Mouse (Mus musculus) stomach, adult 2 months (tissue): Measurements from ENCODE around the gene Defb21. TPM values are rescaled to one million over a fixed set of nuclear protein-coding genes. Genes with fewer than 3 reads are reported as not detected.

ENCODE experiments used
- polyA plus RNA-seq: library from polyadenylated mRNA; depleted of rRNA; stranded (reverse); fragments of >200 nt; gene quantifications from 2 replicates; pipeline ENCODE4 v1.2.3, GENCODE M21; 2012; rRNA removed

Gene Defb21
- not detected in 2 replicates for polyA plus RNA-seq

GRCm38 (mm10) chr2:152572114-152572794, at the start of gene Defb21:
Gene Defb21 (plus strand): TSS chr2:152572744.

GRCm38 (mm10) chr2:152539944-152540710, 32.4 kb upstream of the Defb21 start, which contains the start of gene Defb29:
Gene Defb29 (minus strand): TSS chr2:152540098.

GRCm38 (mm10) chr2:152569038-152569437, 3.5 kb upstream of the Defb21 start, which contains the start of gene Gm17416:
Gene Gm17416 (plus strand): TSS chr2:152569338.

GRCm38 (mm10) chr2:152580107-152580506, 7.6 kb downstream of the Defb21 start, which contains the start of gene Defb19:
Gene Defb19 (minus strand): TSS chr2:152580312.

GRCm38 (mm10) chr2:152599299-152599698, 26.8 kb downstream of the Defb21 start, which contains the start of gene Defb45:
Gene Defb45 (minus strand): TSS chr2:152599399.

GRCm38 (mm10) chr2:152604057-152604456, 31.5 kb downstream of the Defb21 start, which contains the start of gene Defb36:
Gene Defb36 (plus strand): TSS chr2:152604327.

GRCm38 (mm10) chr2:152622953-152623352, 50.4 kb downstream of the Defb21 start, which contains the start of gene Defb25:
Gene Defb25 (minus strand): TSS chr2:152623053.

Other genes starting within 250 kb of the Defb21 start
- gene Rbck1, start 240.1 kb upstream of the Defb21 start, polyA plus RNA-seq = 89.9 and 100 TPM in 2 replicates
- gene Trib3, start 228.7 kb upstream of the Defb21 start, polyA plus RNA-seq = 1.5 and 3.1 TPM in 2 replicates
- gene Nrsn2, start 196.1 kb upstream of the Defb21 start, polyA plus RNA-seq = 0.22 and 0.56 TPM in 2 replicates
- gene Sox12, start 174.7 kb upstream of the Defb21 start, polyA plus RNA-seq = 3.7 and 4.3 TPM in 2 replicates
- 1.3 and 1.4 TPM in 2 replicates for gene Zcchc3, start 157.7 kb upstream of the Defb21 start, polyA plus RNA-seq
- gene 6820408C15Rik, start 157.2 kb upstream of the Defb21 start, polyA plus RNA-seq = 0.26 TPM in 1 of 2 replicates, not detected in the other
- gene Defb23, start 108.1 kb upstream of the Defb21 start, polyA plus RNA-seq = 0.23 TPM in 1 of 2 replicates, not detected in the other
- gene Defb20, start 95.7 kb upstream of the Defb21 start, polyA plus RNA-seq = 1.2 TPM in 1 of 2 replicates, not detected in the other
- gene Defb22, start 82.6 kb upstream of the Defb21 start, polyA plus RNA-seq = 0.31 TPM in 1 of 2 replicates, not detected in the other
- gene Defb26, start 61.1 kb upstream of the Defb21 start, polyA plus RNA-seq = not detected in 2 replicates
- 0.39 TPM in 1 of 2 replicates, not detected in the other for gene Defb28, start 54.5 kb upstream of the Defb21 start, polyA plus RNA-seq
- gene Defb29, start 32.6 kb upstream of the Defb21 start, polyA plus RNA-seq = not detected in 2 replicates
- gene Gm17416, start 3.4 kb upstream of the Defb21 start, polyA plus RNA-seq = not detected in 2 replicates
- gene Defb19, start 7.6 kb downstream of the Defb21 start, polyA plus RNA-seq = not detected in 2 replicates
- not detected in 2 replicates for gene Defb45, start 26.7 kb downstream of the Defb21 start, polyA plus RNA-seq
- gene Defb36, start 31.6 kb downstream of the Defb21 start, polyA plus RNA-seq = not detected in 2 replicates
- 3.2 TPM in 1 of 2 replicates, not detected in the other for gene Defb25, start 50.3 kb downstream of the Defb21 start, polyA plus RNA-seq
- 6.7 and 10.2 TPM in 2 replicates for gene Rem1, start 54.2 kb downstream of the Defb21 start, polyA plus RNA-seq
- 70.4 and 121 TPM in 2 replicates for gene H13, start 96.7 kb downstream of the Defb21 start, polyA plus RNA-seq
- gene Mcts2, start 114.3 kb downstream of the Defb21 start, polyA plus RNA-seq = 0.67 and 1.0 TPM in 2 replicates
- 694 and 877 TPM in 2 replicates for gene Id1, start 163.5 kb downstream of the Defb21 start, polyA plus RNA-seq
- gene Cox4i2, start 181.4 kb downstream of the Defb21 start, polyA plus RNA-seq = 1.8 and 3.3 TPM in 2 replicates